Mouse (Mus musculus): ENCODE measurements around the gene Myl4.
A peak's percentile ranks its signal among the peaks of the same experiment; 100 is the strongest.
"Not testable (repeated sequence)": the region's sequence is repeated elsewhere in the genome, so short reads cannot be mapped to it uniquely, and the experiment has no call there.

The Myl4 gene

GRCm38 (mm10) chr11:104550406-104550974 lies at the start of gene Myl4, which contains the start of gene Cdc27:
Myl4 (plus strand) TSS chr11:104550663.
Cdc27 (minus strand) TSS chr11:104550620.
- DNase-seq (ENCODE audit: low read depth, low spot score) = peak; percentile 98

- DNase-seq (ENCODE audit: low read depth, low spot score) = no peak
Observed at GRCm38 (mm10) chr11:104508455-104508854, 42.0 kb upstream of the Myl4 start.

GRCm38 (mm10) chr11:104510606-104511005 lies 39.9 kb upstream of the Myl4 start:
- DNase-seq (ENCODE audit: low read depth, low spot score) = peak; percentile 13

- DNase-seq (ENCODE audit: low read depth, low spot score) = no peak
Observed at GRCm38 (mm10) chr11:104512436-104512835, 38.0 kb upstream of the Myl4 start.

GRCm38 (mm10) chr11:104525935-104526334 lies 24.5 kb upstream of the Myl4 start:
- no peak for DNase-seq (ENCODE audit: low read depth, low spot score)

GRCm38 (mm10) chr11:104536843-104537242 lies 13.6 kb upstream of the Myl4 start:
- no peak for DNase-seq (ENCODE audit: low read depth, low spot score)

GRCm38 (mm10) chr11:104537945-104538555 lies 12.4 kb upstream of the Myl4 start:
- no peak for DNase-seq (ENCODE audit: low read depth, low spot score)

- no peak for DNase-seq (ENCODE audit: low read depth, low spot score)
Observed at GRCm38 (mm10) chr11:104539811-104540210, 10.7 kb upstream of the Myl4 start.

GRCm38 (mm10) chr11:104543337-104543736 lies 7.1 kb upstream of the Myl4 start:
- DNase-seq (ENCODE audit: low read depth, low spot score) = not testable (repeated sequence)

GRCm38 (mm10) chr11:104544507-104544906 lies 6.0 kb upstream of the Myl4 start:
- DNase-seq (ENCODE audit: low read depth, low spot score) = no peak

- DNase-seq (ENCODE audit: low read depth, low spot score) = no peak
Observed at GRCm38 (mm10) chr11:104547502-104547901, 3.0 kb upstream of the Myl4 start.

- DNase-seq (ENCODE audit: low read depth, low spot score) = peak; percentile 20
Observed at GRCm38 (mm10) chr11:104549438-104550405, 741 bp upstream of the Myl4 start.

GRCm38 (mm10) chr11:104558065-104558464 lies 7.6 kb downstream of the Myl4 start:
- no peak for DNase-seq (ENCODE audit: low read depth, low spot score)

GRCm38 (mm10) chr11:104558651-104559403 lies 8.4 kb downstream of the Myl4 start:
- no peak for DNase-seq (ENCODE audit: low read depth, low spot score)

GRCm38 (mm10) chr11:104560971-104561370 lies 10.5 kb downstream of the Myl4 start:
- DNase-seq (ENCODE audit: low read depth, low spot score) = no peak

GRCm38 (mm10) chr11:104563496-104563895 lies 13.0 kb downstream of the Myl4 start:
- no peak for DNase-seq (ENCODE audit: low read depth, low spot score)

GRCm38 (mm10) chr11:104565172-104565571 lies 14.7 kb downstream of the Myl4 start:
- no peak for DNase-seq (ENCODE audit: low read depth, low spot score)

- no peak for DNase-seq (ENCODE audit: low read depth, low spot score)
Observed at GRCm38 (mm10) chr11:104566097-104566496, 15.6 kb downstream of the Myl4 start.

- DNase-seq (ENCODE audit: low read depth, low spot score) = no peak
Observed at GRCm38 (mm10) chr11:104566796-104567195, 16.3 kb downstream of the Myl4 start.

- DNase-seq (ENCODE audit: low read depth, low spot score) = no peak
Observed at GRCm38 (mm10) chr11:104567736-104568135, 17.3 kb downstream of the Myl4 start.

GRCm38 (mm10) chr11:104568326-104568725 lies 17.9 kb downstream of the Myl4 start:
- DNase-seq (ENCODE audit: low read depth, low spot score) = no peak

GRCm38 (mm10) chr11:104570515-104570914 lies 20.1 kb downstream of the Myl4 start:
- not testable (repeated sequence) for DNase-seq (ENCODE audit: low read depth, low spot score)

Measured in embryo, embryonic 11.5 days (tissue).